Mouse (Mus musculus): ENCODE data around the gene Soat2. TPM values are rescaled to one million over a fixed set of nuclear protein-coding genes. Genes with fewer than 3 reads are reported as not detected.
A peak's percentile ranks its signal among the peaks of the same experiment; 100 is the strongest.

Gene Soat2
- polyA plus RNA-seq, 1 experiment from 2014 or later, result 0.14 TPM

DNA sequence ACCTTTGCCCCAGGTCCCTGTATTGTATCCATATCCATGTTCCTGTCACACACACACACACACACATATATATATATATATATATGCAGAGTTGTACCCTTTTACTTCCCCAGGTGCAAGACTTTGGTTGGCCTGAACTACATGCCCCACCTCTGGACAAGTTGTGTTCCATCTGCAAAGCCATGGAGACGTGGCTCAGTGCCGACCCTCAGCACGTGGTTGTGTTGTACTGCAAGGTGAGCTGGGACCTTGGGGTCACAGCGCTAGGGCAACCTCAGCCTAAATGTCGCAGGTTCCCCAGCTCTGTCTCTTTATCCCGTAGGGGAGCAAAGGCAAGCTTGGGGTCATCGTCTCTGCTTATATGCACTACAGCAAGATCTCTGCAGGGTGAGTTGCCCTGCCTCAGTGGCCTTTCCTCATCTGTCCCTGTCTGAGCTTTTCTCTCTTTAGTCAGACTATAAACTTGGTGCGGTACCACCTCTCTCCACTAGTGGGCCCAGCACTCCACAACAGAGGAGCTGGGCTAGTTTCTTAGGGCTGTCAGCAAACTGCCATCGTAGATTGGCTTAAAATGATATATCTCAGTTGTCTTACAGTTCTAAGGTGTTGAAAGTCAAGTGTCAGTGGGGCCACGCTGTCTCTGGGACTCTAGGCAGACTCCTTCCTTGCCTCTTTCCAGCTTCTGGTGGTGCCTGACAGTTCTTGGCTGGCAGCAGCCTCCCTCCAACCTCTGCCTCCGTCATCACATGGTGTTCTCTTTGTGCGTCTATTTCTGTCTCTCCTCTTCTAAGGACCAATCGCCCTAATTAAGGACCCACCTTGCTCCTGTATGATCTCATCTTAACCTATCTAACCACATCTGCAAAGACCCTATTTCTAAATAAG, 42.4 kb upstream of the Soat2 start:
- Histone ChIP-seq H3K4me2 (replicated peaks) (peak overlapping the region; percentile 58; the same call in 1 of the 2 replicates), H3K27ac (replicated peaks) (no peak overlapping the region), H3K27me3 (peaks cover 51% of the 10 kb centered on the region), H3K36me3 (no peaks in the 10 kb centered on the region), H3K4me3 (no peak overlapping the region), H3K4me1 (peaks cover 41% of the 10 kb centered on the region), H3K9me3 (no peaks in the 10 kb centered on the region), H3K9ac (replicated peaks) (no peak overlapping the region)
- 39% methylated on average over 13 of the region's 13 CpGs for WGBS
- no peak for ATAC-seq (ENCODE audit: low FRiP score, low read depth)

DNA sequence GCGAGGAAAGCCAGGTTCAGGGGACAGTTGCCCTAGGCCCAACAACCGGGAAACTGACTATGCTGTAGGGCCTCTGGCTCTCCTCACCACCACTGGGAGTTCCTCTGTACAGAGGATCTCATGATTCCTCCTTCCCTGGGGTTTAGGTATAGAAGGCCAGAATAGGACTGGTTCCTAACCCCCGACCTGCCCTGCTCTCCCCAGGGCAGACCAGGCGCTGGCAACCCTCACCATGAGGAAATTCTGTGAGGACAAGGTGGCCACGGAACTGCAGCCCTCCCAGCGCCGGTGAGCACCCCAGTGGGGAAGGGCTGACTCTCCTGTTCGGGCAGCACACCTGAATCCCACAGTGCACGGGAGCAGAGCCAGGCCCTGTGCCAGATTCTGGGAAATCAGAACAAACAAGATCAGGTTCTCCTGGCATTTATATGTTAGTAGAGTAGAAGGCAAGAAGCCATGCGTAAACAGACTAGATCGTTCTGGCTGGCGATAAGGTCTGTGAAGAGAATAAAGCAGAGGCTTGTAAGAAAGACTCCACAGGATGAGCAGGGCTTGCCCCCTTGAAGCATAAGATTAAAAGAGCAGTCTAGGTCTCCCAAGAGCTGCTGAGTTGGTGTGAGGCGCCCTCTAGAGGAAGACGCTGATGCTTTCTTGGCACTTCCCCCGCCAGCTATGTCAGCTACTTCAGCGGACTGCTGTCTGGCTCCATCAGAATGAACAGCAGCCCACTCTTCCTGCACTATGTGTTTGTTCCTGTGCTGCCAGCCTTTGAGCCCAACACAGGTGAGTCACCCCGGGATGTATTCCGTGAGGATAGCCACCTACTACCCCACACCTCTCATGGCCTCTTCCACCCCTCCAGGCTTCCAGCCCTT, 41.4 kb upstream of the Soat2 start:
- peaks cover 31% of the 10 kb centered on the region for H3K4me1 ChIP-seq
- H3K9me3 ChIP-seq, result no peaks in the 10 kb centered on the region
- no peak overlapping the region for H3K4me2 ChIP-seq (replicated peaks)
- no peak overlapping the region for H3K27ac ChIP-seq (replicated peaks)
- no peak overlapping the region for H3K4me3 ChIP-seq
- ATAC-seq (ENCODE audit: low FRiP score, low read depth), result no peak
- peaks cover 42% of the 10 kb centered on the region for H3K27me3 ChIP-seq
- 48% methylated on average over 18 of the region's 18 CpGs for WGBS
- no peaks in the 10 kb centered on the region for H3K36me3 ChIP-seq
- no peak overlapping the region for H3K9ac ChIP-seq (replicated peaks)

DNA sequence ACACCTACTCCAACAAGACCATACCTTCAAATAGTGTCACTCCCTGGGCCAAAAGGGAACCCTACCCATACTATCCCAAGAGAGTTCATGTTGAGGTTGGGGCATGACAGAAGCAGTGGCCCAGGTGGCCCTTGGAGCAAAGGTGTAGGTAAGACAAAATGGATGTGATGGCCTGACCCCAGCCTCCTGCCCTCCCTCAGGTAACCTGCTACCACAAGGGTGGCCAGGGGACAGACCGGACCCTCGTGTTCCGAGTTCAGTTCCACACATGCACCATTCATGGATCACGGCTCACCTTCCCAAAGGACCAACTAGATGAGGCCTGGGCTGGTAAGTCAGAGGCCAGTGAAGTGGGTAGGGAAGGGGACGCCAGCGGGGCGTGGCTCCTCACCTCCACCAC, 40.1 kb upstream of the Soat2 start:
- WGBS, result 96% methylated on average over 7 of the region's 7 CpGs

DNA sequence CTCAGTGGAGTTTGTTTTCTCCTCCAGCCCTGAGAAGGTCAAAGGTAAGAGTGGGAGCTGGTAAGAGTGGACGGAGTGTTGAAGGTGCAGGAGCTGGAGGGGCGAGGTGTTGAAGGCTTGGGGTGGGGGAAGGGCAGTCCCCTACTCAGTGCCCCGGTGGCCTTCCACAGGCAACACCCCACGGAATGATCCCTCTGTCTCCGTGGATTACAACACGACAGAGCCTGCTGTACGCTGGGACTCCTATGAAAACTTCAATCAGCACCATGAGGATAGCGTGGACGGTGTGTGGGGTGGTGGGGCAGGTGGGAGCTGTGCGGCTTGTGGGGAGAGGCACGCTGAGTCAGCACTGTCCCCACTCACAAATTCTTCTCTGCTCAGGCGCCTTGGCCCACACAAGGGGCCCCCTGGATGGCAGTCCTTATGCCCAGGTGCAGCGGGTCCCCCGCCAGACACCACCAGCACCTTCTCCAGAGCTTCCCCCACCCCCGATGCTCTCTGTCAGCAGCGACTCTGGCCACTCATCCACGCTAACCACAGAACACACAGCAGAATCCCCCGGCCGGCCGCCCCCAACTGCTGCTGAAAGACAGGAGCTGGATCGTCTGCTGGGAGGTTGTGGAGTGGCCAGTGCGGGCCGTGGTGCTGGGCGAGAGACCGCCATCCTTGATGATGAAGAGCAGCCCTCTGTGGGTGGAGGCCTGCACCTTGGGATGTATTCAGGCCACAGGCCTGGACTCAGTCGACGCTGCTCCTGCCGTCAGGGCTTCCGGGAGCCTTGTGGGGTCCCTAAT, 39.4 kb upstream of the Soat2 start:
- peaks cover 22% of the 10 kb centered on the region for H3K4me1 ChIP-seq
- WGBS, result 76% methylated on average over 29 of the region's 29 CpGs
- no peak overlapping the region for H3K27ac ChIP-seq (replicated peaks)
- no peaks in the 10 kb centered on the region for H3K9me3 ChIP-seq
- no peak overlapping the region for H3K4me3 ChIP-seq
- peaks cover 24% of the 10 kb centered on the region for H3K27me3 ChIP-seq
- peaks cover 8% of the 10 kb centered on the region; the same call in 1 of the 2 replicates for H3K36me3 ChIP-seq
- H3K4me2 ChIP-seq (replicated peaks), result no peak overlapping the region
- no peak overlapping the region for H3K9ac ChIP-seq (replicated peaks)
- ATAC-seq (ENCODE audit: low FRiP score, low read depth), result no peak

More for the DNA sequence above, 40.1 kb upstream of the Soat2 start:
- no peak for ATAC-seq (ENCODE audit: low FRiP score, low read depth)
- H3K9ac ChIP-seq (replicated peaks), result no peak overlapping the region
- H3K27ac ChIP-seq (replicated peaks), result no peak overlapping the region
- H3K4me2 ChIP-seq (replicated peaks), result no peak overlapping the region
- peaks cover 30% of the 10 kb centered on the region for H3K27me3 ChIP-seq
- no peaks in the 10 kb centered on the region for H3K9me3 ChIP-seq
- no peak overlapping the region for H3K4me3 ChIP-seq
- peaks cover 26% of the 10 kb centered on the region for H3K4me1 ChIP-seq
- 0 out of 2 replicates have a peak, but pooled peaks cover 1% of the 10 kb centered on the region for H3K36me3 ChIP-seq

DNA sequence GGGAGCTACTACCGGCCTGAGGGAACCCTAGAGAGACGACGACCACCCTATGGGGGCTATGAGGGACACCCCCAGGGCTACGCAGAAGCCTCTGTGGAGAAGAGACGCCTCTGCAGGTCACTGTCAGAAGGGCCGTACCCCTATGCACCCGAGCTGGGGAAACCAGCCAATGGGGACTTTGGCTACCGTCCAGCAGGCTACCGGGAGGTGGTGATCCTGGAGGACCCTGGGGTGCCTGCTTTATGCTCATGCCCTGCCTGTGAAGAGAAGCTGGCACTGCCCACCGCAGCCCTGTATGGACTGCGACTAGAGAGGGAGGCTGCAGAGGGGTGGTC, 38.9 kb upstream of the Soat2 start:
- Histone ChIP-seq H3K4me2 (replicated peaks) (no peak overlapping the region), H3K9ac (replicated peaks) (no peak overlapping the region), H3K27ac (replicated peaks) (no peak overlapping the region), H3K36me3 (peaks cover 13% of the 10 kb centered on the region; the same call in 1 of the 2 replicates), H3K27me3 (peaks cover 18% of the 10 kb centered on the region), H3K4me3 (no peak overlapping the region), H3K4me1 (peaks cover 18% of the 10 kb centered on the region), H3K9me3 (no peaks in the 10 kb centered on the region)
- no peak for ATAC-seq (ENCODE audit: low FRiP score, low read depth)
- 86% methylated on average over 11 of the region's 11 CpGs for WGBS

- ATAC-seq (ENCODE audit: low FRiP score, low read depth), result no peak
- WGBS, result 88% methylated on average over 6 of the region's 6 CpGs
- peaks cover 20% of the 10 kb centered on the region for H3K36me3 ChIP-seq
- H3K4me3 ChIP-seq, result no peak overlapping the region
- peaks cover 11% of the 10 kb centered on the region for H3K4me1 ChIP-seq
- no peak overlapping the region for H3K27ac ChIP-seq (replicated peaks)
- H3K4me2 ChIP-seq (replicated peaks), result no peak overlapping the region
- peaks cover 11% of the 10 kb centered on the region for H3K27me3 ChIP-seq
- H3K9me3 ChIP-seq, result no peaks in the 10 kb centered on the region
- no peak overlapping the region for H3K9ac ChIP-seq (replicated peaks)
These were observed 38.1 kb upstream of the Soat2 start for GRCm38 (mm10) chr15:102112181-102112580.

DNA sequence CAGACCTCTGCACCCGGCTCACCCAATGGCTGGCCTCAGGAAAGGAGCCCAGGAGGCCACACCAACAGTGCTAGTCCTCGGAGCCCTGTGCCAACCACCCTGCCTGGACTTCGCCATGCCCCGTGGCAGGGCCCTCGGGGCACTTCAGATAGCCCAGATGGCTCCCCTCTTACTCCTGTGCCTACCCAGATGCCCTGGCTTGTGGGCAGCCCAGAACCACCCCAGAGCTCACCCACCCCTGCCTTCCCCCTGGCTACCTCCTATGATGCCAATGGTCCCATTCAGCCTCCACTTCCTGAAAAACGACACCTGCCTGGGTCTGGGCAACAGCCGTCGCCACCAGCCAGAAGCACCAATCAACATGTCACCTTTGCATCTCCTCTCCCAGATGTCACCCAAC, 37.5 kb upstream of the Soat2 start:
- peaks cover 4% of the 10 kb centered on the region; the same call in 1 of the 2 replicates for H3K4me1 ChIP-seq
- H3K4me3 ChIP-seq, result no peak overlapping the region
- H3K9ac ChIP-seq (replicated peaks), result no peak overlapping the region
- H3K27ac ChIP-seq (replicated peaks), result no peak overlapping the region
- no peak for ATAC-seq (ENCODE audit: low FRiP score, low read depth)
- no peaks in the 10 kb centered on the region for H3K9me3 ChIP-seq
- H3K36me3 ChIP-seq, result peaks cover 27% of the 10 kb centered on the region
- no peak overlapping the region for H3K4me2 ChIP-seq (replicated peaks)
- WGBS, result 89% methylated on average over 8 of the region's 8 CpGs
- peaks cover 4% of the 10 kb centered on the region for H3K27me3 ChIP-seq

- WGBS, result 78% methylated on average over 4 of the region's 4 CpGs
- no peaks in the 10 kb centered on the region for H3K27me3 ChIP-seq
- H3K27ac ChIP-seq (replicated peaks), result no peak overlapping the region
- no peak overlapping the region for H3K4me3 ChIP-seq
- H3K4me1 ChIP-seq, result peaks cover 4% of the 10 kb centered on the region; the same call in 1 of the 2 replicates
- no peak overlapping the region for H3K4me2 ChIP-seq (replicated peaks)
- no peak overlapping the region for H3K9ac ChIP-seq (replicated peaks)
- ATAC-seq (ENCODE audit: low FRiP score, low read depth), result no peak
- H3K9me3 ChIP-seq, result no peaks in the 10 kb centered on the region
- peaks cover 35% of the 10 kb centered on the region for H3K36me3 ChIP-seq
These were observed 36.7 kb upstream of the Soat2 start for GRCm38 (mm10) chr15:102113674-102114073.

- H3K27me3 ChIP-seq, result no peaks in the 10 kb centered on the region
- H3K27ac ChIP-seq (replicated peaks), result no peak overlapping the region
- H3K9ac ChIP-seq (replicated peaks), result no peak overlapping the region
- peaks cover 46% of the 10 kb centered on the region for H3K36me3 ChIP-seq
- no peak overlapping the region for H3K4me2 ChIP-seq (replicated peaks)
- H3K4me3 ChIP-seq, result no peak overlapping the region
- no peaks in the 10 kb centered on the region for H3K4me1 ChIP-seq
- no peak for ATAC-seq (ENCODE audit: low FRiP score, low read depth)
- WGBS, result 87% methylated on average over 7 of the region's 7 CpGs
- no peaks in the 10 kb centered on the region for H3K9me3 ChIP-seq
These were observed 35.6 kb upstream of the Soat2 start for GRCm38 (mm10) chr15:102114651-102115260.

GRCm38 (mm10) chr15:102115731-102116231, 34.5 kb upstream of the Soat2 start:
- ATAC-seq (ENCODE audit: low FRiP score, low read depth), result no peak
- peaks cover 55% of the 10 kb centered on the region for H3K36me3 ChIP-seq
- H3K9me3 ChIP-seq, result no peaks in the 10 kb centered on the region
- H3K27ac ChIP-seq (replicated peaks), result no peak overlapping the region
- H3K27me3 ChIP-seq, result no peaks in the 10 kb centered on the region
- H3K4me1 ChIP-seq, result no peaks in the 10 kb centered on the region
- no peak overlapping the region for H3K4me2 ChIP-seq (replicated peaks)
- WGBS, result 59% methylated on average over 9 of the region's 9 CpGs
- no peak overlapping the region for H3K4me3 ChIP-seq
- H3K9ac ChIP-seq (replicated peaks), result no peak overlapping the region

DNA sequence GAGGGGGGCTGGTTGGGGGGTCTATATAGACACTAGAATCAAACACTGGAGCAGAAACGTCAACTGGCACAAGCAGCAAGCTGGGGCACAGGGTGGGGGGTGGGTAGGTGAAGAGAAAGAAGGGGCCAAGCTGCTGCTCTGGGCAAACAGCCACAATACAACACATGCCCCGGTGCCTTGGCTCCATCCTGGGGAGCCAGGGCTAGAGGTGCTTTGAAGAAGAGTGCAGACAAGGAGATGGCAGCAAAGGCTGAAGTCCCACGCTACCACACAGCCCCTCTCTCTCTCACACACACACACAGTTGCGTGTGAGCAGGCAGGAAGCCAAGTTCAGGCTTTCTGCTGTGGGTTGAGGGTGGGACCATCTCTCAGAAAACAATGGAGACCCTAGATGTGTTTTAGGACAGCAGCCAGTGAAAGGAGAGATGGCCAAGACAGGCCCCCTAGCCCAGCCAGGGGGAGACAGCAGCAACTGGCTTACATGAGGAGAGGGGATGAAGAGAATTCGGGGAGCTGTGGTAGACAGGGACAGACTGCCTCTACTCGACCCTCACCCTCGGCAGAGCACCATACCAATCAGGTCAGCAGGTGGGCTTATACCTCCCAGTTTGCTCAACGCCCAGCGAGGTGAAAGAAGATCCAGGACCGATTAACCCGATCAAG, 33.4 kb upstream of the Soat2 start:
- no peak overlapping the region for H3K4me3 ChIP-seq
- WGBS, result 79% methylated on average over 11 of the region's 11 CpGs
- peaks cover 64% of the 10 kb centered on the region for H3K36me3 ChIP-seq
- no peaks in the 10 kb centered on the region for H3K4me1 ChIP-seq
- H3K9me3 ChIP-seq, result no peaks in the 10 kb centered on the region
- H3K9ac ChIP-seq (replicated peaks), result no peak overlapping the region
- no peak overlapping the region for H3K27ac ChIP-seq (replicated peaks)
- no peaks in the 10 kb centered on the region for H3K27me3 ChIP-seq
- no peak overlapping the region for H3K4me2 ChIP-seq (replicated peaks)
- no peak for ATAC-seq (ENCODE audit: low FRiP score, low read depth)
